ENCODE assay signal across 32 mouse cellular contexts in the genomic region with DNA sequence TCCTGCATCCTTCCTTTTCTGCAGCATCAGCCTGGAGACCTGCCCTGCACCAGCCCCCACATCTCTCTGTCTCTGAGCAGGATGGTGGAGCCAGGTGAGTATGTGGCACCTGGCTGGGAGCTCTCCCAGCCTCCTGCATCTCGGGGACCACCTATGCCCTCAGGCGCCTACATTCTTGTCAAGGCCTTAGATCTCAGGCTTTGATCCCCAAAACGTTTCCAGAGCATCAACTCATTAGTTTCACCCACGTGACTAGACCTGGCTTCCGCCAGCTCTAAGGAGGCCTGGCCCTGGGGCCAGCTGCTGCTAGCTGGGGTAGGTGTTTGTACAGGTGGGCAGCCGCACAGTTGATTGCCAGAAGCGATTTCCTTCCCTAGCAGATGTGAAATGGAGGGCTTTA. TPM values are rescaled to one million over a fixed set of nuclear protein-coding genes. Genes with fewer than 3 reads are reported as not detected.
DNase-seq lines count a peak whose midpoint lies in the region; ATAC-seq and TF ChIP-seq lines count a peak whose summit lies in the region.
"Had no signal": no experiment of that assay in that cellular context is flagged by ENCODE, and none has a peak within 500 bp of the region (broad histone marks: within the 10 kb centered on the region; RNA-seq: fewer than 3 reads in every experiment).

No protein-coding gene starts in this region.

- WGBS in intestine, embryonic 14.5 days = 49% methylated on average over 7 of the region's 7 CpGs
- 55% methylated on average over 7 of the region's 7 CpGs for WGBS in intestine, postnatal 0 days
- 28% methylated on average over 7 of the region's 7 CpGs for WGBS in embryonic facial prominence, embryonic 13.5 days
- WGBS in limb, embryonic 13.5 days = 12% methylated on average over 7 of the region's 7 CpGs

- H3K9ac ChIP-seq in intestine, embryonic 14.5 days (ENCODE audit: low read length) = no peak overlapping the region
- no peak overlapping the region for H3K9ac ChIP-seq in intestine, postnatal 0 days (ENCODE audit: low read depth, low read length)
- no peak overlapping the region for H3K9ac ChIP-seq in embryonic facial prominence, embryonic 13.5 days
- H3K9ac ChIP-seq in limb, embryonic 13.5 days = no peak overlapping the region
- H3K9ac ChIP-seq: embryonic facial prominence, embryonic 12.5 days; forebrain, postnatal 0 days; kidney, embryonic 15.5 days; liver, embryonic 15.5 days; neural tube, embryonic 12.5 days had no signal

- DNase-seq in intestine, embryonic 14.5 days (ENCODE audit: low spot score) = peak; percentile 41
- DNase-seq in embryo, embryonic 10 days (ENCODE audit: low spot score) = peak; percentile 52
- DNase-seq in layer of hippocampus, postnatal 14 days (ENCODE audit: low spot score in 2 of 2) = no peak
- DNase-seq in cerebellum, adult 11 months = no peak
- DNase-seq in frontal cortex, adult 2 months (ENCODE audit: extremely low spot score in 1 of 2, low spot score in 1 of 2) = no peak
- DNase-seq: adrenal gland, adult 8-10 months; cerebellum, adult 9-11 months; forebrain, postnatal 0 days; gastrocnemius, postnatal 36 days; heart, postnatal 10 days; layer of hippocampus, postnatal 36 days; right cerebral cortex, postnatal 4 days; thymus, postnatal 36 days had no signal

- H3K36me3 ChIP-seq in intestine, embryonic 14.5 days (ENCODE audit: control insufficient read depth, insufficient read depth, low read length) = no peaks in the 10 kb centered on the region
- H3K36me3 ChIP-seq in intestine, postnatal 0 days (ENCODE audit: control insufficient read depth, insufficient read depth) = no peaks in the 10 kb centered on the region
- no peaks in the 10 kb centered on the region for H3K36me3 ChIP-seq in embryonic facial prominence, embryonic 13.5 days
- no peaks in the 10 kb centered on the region for H3K36me3 ChIP-seq in limb, embryonic 13.5 days
- H3K36me3 ChIP-seq: embryonic facial prominence, embryonic 12.5 days; kidney, embryonic 15.5 days; liver, embryonic 15.5 days; neural tube, embryonic 12.5 days had no signal

- no peak for TF ChIP-seq CTCF in intestine, postnatal 0 days (IDR thresholded peaks at IDR 0.05; ENCODE audit: low read depth)

- no peak overlapping the region for H3K4me2 ChIP-seq in intestine, embryonic 14.5 days (ENCODE audit: low read length)
- H3K4me2 ChIP-seq in intestine, postnatal 0 days (replicated peaks; ENCODE audit: low read depth) = no peak overlapping the region
- no peak overlapping the region for H3K4me2 ChIP-seq in embryonic facial prominence, embryonic 13.5 days
- no peak overlapping the region for H3K4me2 ChIP-seq in limb, embryonic 13.5 days (replicated peaks)
- H3K4me2 ChIP-seq: embryonic facial prominence, embryonic 12.5 days; heart, embryonic 11.5 days; kidney, embryonic 15.5 days; liver, embryonic 15.5 days; midbrain, embryonic 11.5 days; neural tube, embryonic 12.5 days had no signal

- H3K4me1 ChIP-seq in intestine, embryonic 14.5 days (replicated peaks; ENCODE audit: control insufficient read depth, insufficient read depth, low read length) = no peaks in the 10 kb centered on the region
- no peaks in the 10 kb centered on the region for H3K4me1 ChIP-seq in intestine, postnatal 0 days (replicated peaks; ENCODE audit: control insufficient read depth, insufficient read depth, low read length)
- H3K4me1 ChIP-seq in embryonic facial prominence, embryonic 13.5 days = peaks cover 5% of the 10 kb centered on the region; the same call in 1 of the 2 replicates
- H3K4me1 ChIP-seq in limb, embryonic 13.5 days = peaks cover 9% of the 10 kb centered on the region
- H3K4me1 ChIP-seq: liver, embryonic 15.5 days; neural tube, embryonic 12.5 days had no signal

- ATAC-seq in intestine, embryonic 14.5 days (replicated peaks; ENCODE audit: low FRiP score, low TSS enrichment, low read depth) = no peak
- no peak for ATAC-seq in intestine, postnatal 0 days
- ATAC-seq in embryonic facial prominence, embryonic 13.5 days (ENCODE audit: insufficient number of reproducible peaks, insufficient read depth, low FRiP score, low TSS enrichment, low read depth) = peak; percentile 56; the same call in 1 of the 2 replicates
- ATAC-seq in limb, embryonic 13.5 days (ENCODE audit: low FRiP score, low read depth) = peak; percentile 57; the same call in 1 of the 2 replicates
- ATAC-seq: CD4-positive, CD25-positive, alpha-beta regulatory T cell, adult 4 months; forebrain, postnatal 0 days; inflammation-experienced regulatory T-cells, adult 6 months; Patski had no signal

- no peaks in the 10 kb centered on the region for H3K9me3 ChIP-seq in intestine, embryonic 14.5 days (ENCODE audit: control insufficient read depth, low read length)
- no peaks in the 10 kb centered on the region for H3K9me3 ChIP-seq in intestine, postnatal 0 days (ENCODE audit: control insufficient read depth)
- H3K9me3 ChIP-seq in embryonic facial prominence, embryonic 13.5 days = no peaks in the 10 kb centered on the region
- no peaks in the 10 kb centered on the region for H3K9me3 ChIP-seq in limb, embryonic 13.5 days
- H3K9me3 ChIP-seq: embryonic facial prominence, embryonic 12.5 days; kidney, embryonic 15.5 days; liver, embryonic 15.5 days; neural tube, embryonic 12.5 days had no signal

- H3K27me3 ChIP-seq in intestine, embryonic 14.5 days (replicated peaks; ENCODE audit: control insufficient read depth, insufficient read depth, low read length) = no peaks in the 10 kb centered on the region
- H3K27me3 ChIP-seq in intestine, postnatal 0 days (replicated peaks; ENCODE audit: control insufficient read depth, insufficient read depth, low read length) = no peaks in the 10 kb centered on the region
- H3K27me3 ChIP-seq in embryonic facial prominence, embryonic 13.5 days = no peaks in the 10 kb centered on the region
- no peaks in the 10 kb centered on the region for H3K27me3 ChIP-seq in limb, embryonic 13.5 days
- H3K27me3 ChIP-seq: embryonic facial prominence, embryonic 12.5 days; kidney, embryonic 15.5 days; liver, embryonic 15.5 days; neural tube, embryonic 12.5 days; Patski had no signal

- H3K27ac ChIP-seq in intestine, embryonic 14.5 days (ENCODE audit: low read depth) = no peak overlapping the region
- H3K27ac ChIP-seq in intestine, postnatal 0 days (ENCODE audit: low read depth, low read length) = no peak overlapping the region
- no peak overlapping the region for H3K27ac ChIP-seq in embryonic facial prominence, embryonic 13.5 days
- no peak overlapping the region for H3K27ac ChIP-seq in limb, embryonic 13.5 days
- H3K27ac ChIP-seq: embryonic facial prominence, embryonic 12.5 days; kidney, embryonic 15.5 days; liver, embryonic 15.5 days; macrophage; neural tube, embryonic 12.5 days had no signal

- no peak overlapping the region for H3K4me3 ChIP-seq in intestine, embryonic 14.5 days (ENCODE audit: low read depth, low read length)
- H3K4me3 ChIP-seq in intestine, postnatal 0 days (ENCODE audit: low read depth, low read length) = no peak overlapping the region
- no peak overlapping the region for H3K4me3 ChIP-seq in embryonic facial prominence, embryonic 13.5 days
- no peak overlapping the region for H3K4me3 ChIP-seq in limb, embryonic 13.5 days
- H3K4me3 ChIP-seq: embryonic facial prominence, embryonic 12.5 days; kidney, embryonic 15.5 days; liver, embryonic 15.5 days; neural tube, embryonic 12.5 days had no signal

RNA-seq across cellular contexts. Expression of a gene that starts 30.8 kb away (rescaled TPM):
- not detected in 2 replicates for polyA plus RNA-seq in intestine, embryonic 14.5 days (2014; fragmentation: Nextera tagmentation; extraction: Ambion mirVana)
- not detected in 2 replicates for polyA plus RNA-seq in intestine, postnatal 0 days (2015; fragmentation: Nextera tagmentation; extraction: Ambion mirVana)
- not detected in 2 replicates for polyA plus RNA-seq in embryonic facial prominence, embryonic 13.5 days (2015; fragmentation: Nextera tagmentation; extraction: Ambion mirVana)
- not detected in 2 replicates for polyA plus RNA-seq in limb, embryonic 13.5 days (2015; fragmentation: Nextera tagmentation; extraction: Ambion mirVana)
- total RNA-seq in layer of hippocampus, postnatal 14 days (2021) = not detected
- polyA plus RNA-seq in frontal cortex, adult 2 months (2012; rRNA removed) = not detected in 2 replicates
- total RNA-seq: adrenal gland, adult 8-10 months; ES-E14; forebrain, postnatal 0 days; gastrocnemius, postnatal 36 days; heart, postnatal 10 days; layer of hippocampus, adult 18-20 months; layer of hippocampus, postnatal 36 days; left cerebral cortex, postnatal 36 days had no signal
- polyA plus RNA-seq: CD4-positive, CD25-positive, alpha-beta regulatory T cell, adult 4 months; embryonic facial prominence, embryonic 12.5 days; forebrain, postnatal 0 days; heart, embryonic 11.5 days; hindbrain, embryonic 11.5 days; inflammation-experienced regulatory T-cells, adult 6 months; kidney, embryonic 15.5 days; liver, embryonic 15.5 days; lung, embryonic 16.5 days; macrophage; midbrain, embryonic 11.5 days; neural tube, embryonic 12.5 days; Patski; stomach, embryonic 16.5 days had no signal

RNA-seq across cellular contexts. Expression of a gene that starts 41.2 kb away (rescaled TPM):
- polyA plus RNA-seq in intestine, embryonic 14.5 days (2014; fragmentation: Nextera tagmentation; extraction: Ambion mirVana) = 16.1 and 19.2 TPM in 2 replicates
- 2.9 and 3.6 TPM in 2 replicates for polyA plus RNA-seq in intestine, postnatal 0 days (2015; fragmentation: Nextera tagmentation; extraction: Ambion mirVana)
- polyA plus RNA-seq in embryonic facial prominence, embryonic 13.5 days (2015; fragmentation: Nextera tagmentation; extraction: Ambion mirVana) = 21.5 and 22.3 TPM in 2 replicates
- polyA plus RNA-seq in limb, embryonic 13.5 days (2015; fragmentation: Nextera tagmentation; extraction: Ambion mirVana) = 55.9 and 57.5 TPM in 2 replicates
- total RNA-seq in layer of hippocampus, postnatal 14 days (2021) = 1 to 10 TPM in 1 of 2 experiments, under 1 TPM in 1; 0.12 to 1.5 TPM
- polyA plus RNA-seq in frontal cortex, adult 2 months (2012; rRNA removed) = 1.3 and 1.4 TPM in 2 replicates
- polyA plus RNA-seq: CD4-positive, CD25-positive, alpha-beta regulatory T cell, adult 4 months; inflammation-experienced regulatory T-cells, adult 6 months; macrophage had no signal

RNA-seq across cellular contexts. Expression of a gene that starts 54.4 kb away (rescaled TPM):
- 21.2 and 23.0 TPM in 2 replicates for polyA plus RNA-seq in intestine, embryonic 14.5 days (2014; fragmentation: Nextera tagmentation; extraction: Ambion mirVana)
- 5.6 and 6.6 TPM in 2 replicates for polyA plus RNA-seq in intestine, postnatal 0 days (2015; fragmentation: Nextera tagmentation; extraction: Ambion mirVana)
- polyA plus RNA-seq in embryonic facial prominence, embryonic 13.5 days (2015; fragmentation: Nextera tagmentation; extraction: Ambion mirVana) = 31.0 and 34.2 TPM in 2 replicates
- polyA plus RNA-seq in limb, embryonic 13.5 days (2015; fragmentation: Nextera tagmentation; extraction: Ambion mirVana) = 31.2 and 31.8 TPM in 2 replicates
- total RNA-seq in layer of hippocampus, postnatal 14 days (2021) = 10 to 100 TPM; 15.6 to 16.1 TPM
- polyA plus RNA-seq in frontal cortex, adult 2 months (2012; rRNA removed) = 13.0 and 14.0 TPM in 2 replicates

Comparison
In these comparisons a context has a peak if more than half of its experiments do, and no peak if none do; other contexts are left out.
1. ATAC-seq: peak in embryonic facial prominence, embryonic 13.5 days (single experiment) and limb, embryonic 13.5 days (single experiment); none in intestine, embryonic 14.5 days (single experiment) and intestine, postnatal 0 days (single experiment).
2. DNase-seq: peak in intestine, embryonic 14.5 days (single experiment) and embryo, embryonic 10 days (single experiment); none in layer of hippocampus, postnatal 14 days (0 of 2), cerebellum, adult 11 months (single experiment) and frontal cortex, adult 2 months (0 of 2).